Mouse (Mus musculus) Patski (cell line): Measurements from ENCODE around the gene Ssbp2. TPM values are rescaled to one million over a fixed set of nuclear protein-coding genes. Genes with fewer than 3 reads are reported as not detected.

Experiments
- ATAC-seq: fragments of 100-300 bp; one replicate; pipeline ENCODE4 v1.8.0; 2021
- CTCF ChIA-PET: fragments of 350-600 bp; sonication (Branson Sonifier 250); formaldehyde crosslinking; loops from one replicate; lab custom pipeline; 2022; ENCODE audit warnings: inconsistent platforms; lab: Charles Lee
- POLR2A ChIA-PET: fragments of 350-600 bp; sonication (Branson Sonifier 250); formaldehyde crosslinking; loops from one replicate; lab custom pipeline; 2022; ENCODE audit warnings: antibody characterized with exemption, inconsistent platforms; lab: Charles Lee
- DNase-seq: peaks from one replicate; pipeline ENCODE4 v3.0.0-alpha.2; 2011; ENCODE audit warnings: low read depth, low spot score
- H3K27me3 ChIP-seq: fragments of 371-371 bp; one replicate; pipeline ENCODE4 v1.5.1; 2021
- CTCF ChIP-seq: fragments of 100-300 bp; IDR thresholded peaks from one replicate; pipeline ENCODE4 v1.5.1; 2021
- in situ Hi-C: fragments of 300-500 bp; cut with MboI; formaldehyde crosslinking; loops from 3 replicates; pipeline ENCODE4 v1.11.1; 2018; ENCODE audit warnings: low pct_unique_long_range_greater_than_20kb, mixed read lengths
- polyA plus RNA-seq: library from polyadenylated mRNA; unstranded; gene quantifications from one replicate; pipeline ENCODE4 v1.2.3, GENCODE M21; 2021

The Ssbp2 gene
- polyA plus RNA-seq, 1 experiment from 2014 or later: 91.1 TPM

DNA sequence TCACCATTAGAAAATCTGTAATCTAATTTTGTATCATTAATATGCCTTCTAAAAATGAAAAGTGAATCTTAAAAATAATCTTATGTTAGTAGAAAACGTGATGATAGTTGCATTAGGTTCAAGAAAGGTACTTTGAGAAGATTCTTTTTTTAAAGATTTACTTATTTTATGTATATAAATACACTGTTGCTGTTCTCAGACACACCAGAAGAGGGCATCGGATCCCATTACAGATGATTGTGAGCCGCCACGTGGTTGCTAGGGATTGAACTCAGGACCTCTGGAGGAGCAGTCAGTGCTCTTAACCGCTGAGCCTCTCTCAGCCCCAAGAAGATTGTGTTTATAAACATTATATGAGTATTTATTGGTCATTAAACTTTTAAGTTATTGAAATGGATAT is 126.3 kb downstream of the Ssbp2 start:
- in situ Hi-C loops: no loop called here
- TF ChIP-seq CTCF: peak; percentile 28
- H3K27me3 ChIP-seq: no peaks in the 10 kb centered on the region
- ATAC-seq (no peak), DNase-seq (no peak)
- CTCF ChIA-PET: no interaction called here
- POLR2A ChIA-PET: no interaction called here

GRCm38 (mm10) chr13:91588475-91588874 is 128.4 kb downstream of the Ssbp2 start:
- CTCF ChIA-PET: no interaction called here
- no peak for ATAC-seq
- POLR2A ChIA-PET: no interaction called here
- H3K27me3 ChIP-seq: no peaks in the 10 kb centered on the region
- in situ Hi-C loops: no loop called here
- DNase-seq: no peak
- TF ChIP-seq CTCF: no peak

DNA sequence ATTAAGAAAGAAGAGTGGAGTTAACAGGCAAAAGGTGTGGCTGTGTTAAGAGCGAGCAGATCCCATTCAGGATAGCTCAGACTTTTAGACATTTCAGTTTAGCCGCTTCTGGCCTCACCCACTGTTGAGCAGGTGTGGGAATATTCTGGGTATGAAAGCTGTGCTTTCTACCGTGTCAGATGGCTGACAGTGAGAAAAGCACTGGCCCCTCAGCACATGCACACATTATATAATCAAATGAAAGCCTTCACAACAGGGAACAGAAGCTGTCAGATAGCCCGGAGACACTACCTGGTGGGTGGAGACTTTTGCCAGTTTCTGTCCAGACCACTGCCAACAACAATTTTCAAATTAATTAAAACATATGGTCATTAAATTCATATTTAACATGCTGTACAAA is 131.8 kb downstream of the Ssbp2 start:
- DNase-seq: no peak
- no peak for ATAC-seq
- POLR2A ChIA-PET: no interaction called here
- in situ Hi-C loops: no loop called here
- TF ChIP-seq CTCF: no peak
- CTCF ChIA-PET: interaction anchor here (0.9 kb wide), 1 partner anchor 17 kb away, joined by 3 read pairs; no protein-coding TSS in a partner anchor
- H3K27me3 ChIP-seq: no peaks in the 10 kb centered on the region

DNA sequence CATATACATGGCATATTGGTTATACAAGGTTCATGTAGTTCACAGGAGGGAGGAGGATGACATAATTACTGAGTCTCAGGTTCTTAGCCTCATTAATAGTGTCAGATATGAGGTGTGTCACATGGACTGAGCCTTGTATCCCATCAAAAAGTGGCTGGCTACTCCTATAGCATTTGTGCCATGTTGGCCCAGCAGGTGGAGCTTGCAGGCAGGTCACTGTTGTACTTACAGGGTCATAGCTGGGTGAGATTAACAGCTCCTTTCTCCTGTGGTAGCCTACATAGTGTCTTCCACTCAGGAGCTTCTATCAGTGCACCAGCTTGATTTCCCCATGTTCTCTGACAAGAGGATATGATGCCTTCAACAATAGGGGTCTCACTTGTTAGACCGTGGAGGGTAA is 135.2 kb downstream of the Ssbp2 start:
- DNase-seq (no peak), ATAC-seq (no peak)
- no peaks in the 10 kb centered on the region for H3K27me3 ChIP-seq
- ChIA-PET POLR2A (no interaction called here), CTCF (no interaction called here)
- in situ Hi-C loops: no loop called here
- peak; percentile 9 for TF ChIP-seq CTCF

GRCm38 (mm10) chr13:91599594-91599993 is 139.5 kb downstream of the Ssbp2 start:
- POLR2A ChIA-PET: no interaction called here
- no peak for ATAC-seq
- CTCF ChIA-PET: no interaction called here

DNA sequence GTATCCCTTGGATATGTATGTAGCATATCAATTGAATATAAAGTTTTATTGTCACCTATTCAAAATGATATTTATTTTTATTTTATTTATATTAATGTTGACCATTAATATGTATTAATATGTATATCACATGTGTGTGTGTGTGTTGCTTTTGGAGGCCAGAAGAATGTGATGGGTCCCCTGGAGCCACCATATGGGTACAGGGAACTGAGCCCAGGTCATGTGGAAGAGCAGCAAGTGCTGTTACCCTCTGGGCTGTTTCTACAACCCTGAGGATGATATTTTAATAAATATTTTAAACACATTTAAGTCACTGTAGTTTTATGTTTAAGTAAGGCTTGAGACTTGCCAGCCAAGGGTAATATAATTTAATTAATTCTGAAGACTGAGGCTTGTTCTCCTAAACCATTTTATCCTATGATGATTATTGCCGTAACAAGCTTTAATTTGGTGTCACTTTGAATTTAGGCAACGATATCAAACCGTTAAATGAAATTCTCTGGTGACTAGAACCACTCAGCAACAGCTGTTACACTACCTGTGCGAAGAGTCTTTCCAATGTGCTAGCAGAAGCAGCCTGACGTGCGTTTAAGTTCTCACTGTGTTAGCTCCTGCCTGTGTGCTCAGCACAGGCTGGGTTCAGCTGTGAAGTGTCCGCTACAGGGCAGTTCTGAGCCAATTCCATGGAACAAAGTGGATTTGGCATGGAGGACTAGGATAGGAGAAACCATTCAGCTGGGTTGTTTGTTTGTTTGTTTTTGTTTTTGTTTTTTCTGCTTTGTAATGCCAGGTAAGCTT is 145.2 kb downstream of the Ssbp2 start:
- ChIA-PET POLR2A (no interaction called here), CTCF (no interaction called here)
- no peaks in the 10 kb centered on the region for H3K27me3 ChIP-seq
- no peak for ATAC-seq
- no peak for DNase-seq
- no peak for TF ChIP-seq CTCF
- in situ Hi-C loops: no loop called here

More at GRCm38 (mm10) chr13:91599594-91599993, 139.5 kb downstream of the Ssbp2 start:
- DNase-seq: no peak
- no peaks in the 10 kb centered on the region for H3K27me3 ChIP-seq
- TF ChIP-seq CTCF: no peak
- in situ Hi-C loops: no loop called here

DNA sequence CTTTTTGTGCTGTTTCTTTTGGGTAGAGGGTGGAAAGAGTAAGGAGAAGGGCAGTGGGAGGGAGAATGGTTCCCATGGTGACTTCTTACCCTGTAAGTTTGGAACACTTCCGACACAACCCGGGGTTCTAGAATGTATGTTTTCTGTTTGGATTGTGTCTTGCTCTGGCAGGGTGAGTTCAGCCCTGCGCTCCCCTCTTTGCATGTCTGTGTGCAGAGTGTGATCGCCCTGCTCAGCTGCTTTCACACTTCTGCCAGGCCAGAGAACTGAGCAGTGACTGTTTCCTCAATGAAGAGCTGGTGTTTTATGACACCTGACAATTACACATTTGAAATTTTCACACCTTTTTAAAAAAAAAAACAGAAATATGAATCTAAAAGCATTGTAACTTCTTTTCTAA is 150.5 kb downstream of the Ssbp2 start:
- POLR2A ChIA-PET: no interaction called here
- no peak for DNase-seq
- in situ Hi-C loops: no loop called here
- CTCF ChIA-PET: no interaction called here
- no peak for TF ChIP-seq CTCF
- ATAC-seq: no peak
- no peaks in the 10 kb centered on the region for H3K27me3 ChIP-seq

DNA sequence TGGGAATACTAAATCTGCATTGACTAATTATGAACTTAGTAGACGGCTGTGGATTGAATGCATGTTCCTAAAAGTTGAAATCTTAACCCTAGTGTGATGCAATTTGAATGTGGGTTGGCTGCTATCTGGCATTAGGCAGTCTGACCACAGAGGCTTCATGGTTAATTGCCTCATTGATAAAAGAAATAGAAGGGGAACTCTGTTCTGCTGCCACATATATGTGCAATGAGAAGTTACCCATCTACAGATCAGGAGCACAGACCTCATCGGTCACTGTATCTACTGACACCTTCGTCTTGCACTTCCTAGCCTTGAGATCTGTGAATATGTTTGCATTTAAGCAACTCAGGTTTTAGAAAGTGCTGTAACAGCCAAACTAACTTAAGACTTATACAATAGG is 151.8 kb downstream of the Ssbp2 start:
- POLR2A ChIA-PET: no interaction called here
- no peak for TF ChIP-seq CTCF
- H3K27me3 ChIP-seq: no peaks in the 10 kb centered on the region
- CTCF ChIA-PET: no interaction called here
- no peak for ATAC-seq
- no peak for DNase-seq
- in situ Hi-C loops: no loop called here

DNA sequence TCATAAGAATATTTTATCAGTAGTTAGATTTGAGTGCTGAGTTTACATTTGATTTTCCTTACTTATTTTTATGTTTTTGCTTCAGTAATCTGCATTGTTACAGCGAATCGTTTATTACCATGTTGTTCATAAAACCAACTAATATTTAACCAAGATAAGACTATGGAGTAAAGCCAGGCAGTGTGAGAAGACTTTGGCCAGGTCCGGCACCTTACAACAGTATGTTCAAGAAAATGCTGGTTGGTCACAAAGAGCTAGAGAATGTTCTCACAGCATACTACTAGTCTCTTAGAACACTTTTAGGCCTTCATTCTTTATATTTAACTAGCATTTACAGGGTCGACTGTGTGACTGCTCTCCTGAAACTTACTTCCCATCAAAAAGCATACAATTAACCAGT is 152.5 kb downstream of the Ssbp2 start:
- no peak for TF ChIP-seq CTCF
- no peaks in the 10 kb centered on the region for H3K27me3 ChIP-seq
- DNase-seq (no peak), ATAC-seq (no peak)
- ChIA-PET POLR2A (no interaction called here), CTCF (no interaction called here)
- in situ Hi-C loops: no loop called here

DNA sequence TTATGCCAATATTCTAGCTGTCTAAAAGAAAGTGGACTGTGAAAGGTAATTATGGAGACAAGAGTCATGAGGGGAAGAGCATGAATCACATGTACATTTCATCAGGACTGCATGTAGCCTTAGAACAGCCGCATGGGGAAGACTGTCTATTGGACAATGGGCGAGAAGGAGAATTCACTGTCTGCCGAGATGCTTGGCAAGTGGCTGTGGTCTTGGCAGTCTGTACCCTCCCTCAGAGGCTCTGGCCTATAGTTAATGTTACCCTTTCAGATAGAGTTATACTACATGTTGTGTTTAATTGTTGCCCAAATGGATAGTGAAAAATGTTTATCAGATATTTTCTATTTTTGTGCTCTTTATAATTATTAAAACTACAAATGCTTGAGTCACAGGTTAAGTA is 156.0 kb downstream of the Ssbp2 start:
- no peak for TF ChIP-seq CTCF
- no peak for ATAC-seq
- in situ Hi-C loops: no loop called here
- H3K27me3 ChIP-seq: no peaks in the 10 kb centered on the region
- CTCF ChIA-PET: interaction anchor here (1.0 kb wide), 1 partner anchor 14 kb away, joined by 3 read pairs; no protein-coding TSS in a partner anchor
- POLR2A ChIA-PET: no interaction called here
- no peak for DNase-seq

DNA sequence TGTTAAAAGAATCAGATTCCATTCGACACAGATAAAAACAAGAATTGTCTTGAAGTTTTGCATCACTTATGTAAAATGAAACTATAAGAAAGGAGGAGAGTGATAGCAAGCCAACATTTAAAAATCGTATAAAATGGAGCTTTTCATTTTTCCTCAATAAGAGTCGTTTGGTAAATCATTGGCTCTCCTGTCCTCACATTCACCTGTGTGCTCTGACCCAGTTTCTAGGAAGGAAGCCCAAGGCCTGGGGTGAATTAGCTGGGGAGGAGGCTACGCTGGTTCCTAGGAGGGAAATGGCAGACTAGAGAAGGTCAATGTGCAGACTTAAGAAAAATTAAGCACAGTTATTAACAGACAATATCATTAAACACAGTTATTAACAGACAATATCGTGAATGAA is 156.8 kb downstream of the Ssbp2 start:
- in situ Hi-C loops: no loop called here
- no peak for TF ChIP-seq CTCF
- POLR2A ChIA-PET: no interaction called here
- CTCF ChIA-PET: no interaction called here
- H3K27me3 ChIP-seq: no peaks in the 10 kb centered on the region
- DNase-seq (no peak), ATAC-seq (no peak)
